Mouse (Mus musculus) intestine, embryonic 14.5 days (tissue): Measurements from ENCODE around the gene Ccdc7a. TPM values are rescaled to one million over a fixed set of nuclear protein-coding genes. Genes with fewer than 3 reads are reported as not detected.
A peak's percentile ranks its signal among the peaks of the same experiment; 100 is the strongest.

ENCODE experiments used
- ATAC-seq: fragments of 200-750 bp; cut with Nextera tagmentation; replicated peaks from 2 replicates; pipeline ENCODE4 v1.8.0; 2017; ENCODE audit warnings: low read depth, moderate number of reproducible peaks, moderate TSS enrichment, moderate library complexity; ENCODE audit not compliant: low FRiP score, low TSS enrichment
- DNase-seq: peaks from one replicate; pipeline ENCODE4 v3.0.0-alpha.2; 2018; ENCODE audit warnings: low spot score
- H3K27ac ChIP-seq: fragments of 300-500 bp; sonication (generic); 2 replicates; pipeline ENCODE4 v1.5.1; 2014; ENCODE audit warnings: low read depth, mild to moderate bottlenecking, control low read depth
- H3K27me3 ChIP-seq: fragments of 300-500 bp; sonication (generic); replicated peaks from 2 replicates; pipeline ENCODE4 v1.6.1; 2014; ENCODE audit warnings: low read length, control low read depth; ENCODE audit not compliant: control insufficient read depth, insufficient read depth
- H3K36me3 ChIP-seq: fragments of 300-500 bp; sonication (generic); 2 replicates; pipeline ENCODE4 v1.6.1; 2014; ENCODE audit warnings: low read length, control low read depth; ENCODE audit not compliant: control insufficient read depth, insufficient read depth
- H3K4me1 ChIP-seq: fragments of 300-500 bp; sonication (generic); replicated peaks from 2 replicates; pipeline ENCODE4 v1.6.1; 2014; ENCODE audit warnings: low read length, control low read depth, mixed read lengths; ENCODE audit not compliant: control insufficient read depth, insufficient read depth
- H3K4me2 ChIP-seq: fragments of 300-500 bp; sonication (generic); 2 replicates; pipeline ENCODE4 v1.6.1; 2014; ENCODE audit warnings: low read length
- H3K4me3 ChIP-seq: fragments of 300-500 bp; sonication (generic); 2 replicates; pipeline ENCODE4 v1.5.1; 2014; ENCODE audit warnings: low read depth, low read length, control low read depth, mixed read lengths
- H3K9ac ChIP-seq: fragments of 300-500 bp; sonication (generic); 2 replicates; pipeline ENCODE4 v1.6.1; 2014; ENCODE audit warnings: mild to moderate bottlenecking, low read length
- H3K9me3 ChIP-seq: fragments of 300-500 bp; sonication (generic); 2 replicates; pipeline ENCODE4 v1.6.1; 2016; ENCODE audit warnings: low read length, control low read depth; ENCODE audit not compliant: control insufficient read depth
- WGBS: fragments of 180-500 bp; shearing (Covaris S2); extraction: QIAGEN DNeasy Blood & Tissue Kit; methylation state at CpG from one replicate; pipeline ENCODE4 v1.1.7; 2014; 5-methylcytosine and 5-hydroxymethylcytosine counted together
- polyA plus RNA-seq: library from polyadenylated mRNA; unstranded; fragments of >200 nt; fragmentation: Nextera tagmentation; extraction: Ambion mirVana; gene quantifications from 2 replicates; pipeline ENCODE4 v1.2.1, GENCODE M21; 2014

Ccdc7a gene
- polyA plus RNA-seq, 1 experiment from 2014 or later, result 0.22 TPM

DNA sequence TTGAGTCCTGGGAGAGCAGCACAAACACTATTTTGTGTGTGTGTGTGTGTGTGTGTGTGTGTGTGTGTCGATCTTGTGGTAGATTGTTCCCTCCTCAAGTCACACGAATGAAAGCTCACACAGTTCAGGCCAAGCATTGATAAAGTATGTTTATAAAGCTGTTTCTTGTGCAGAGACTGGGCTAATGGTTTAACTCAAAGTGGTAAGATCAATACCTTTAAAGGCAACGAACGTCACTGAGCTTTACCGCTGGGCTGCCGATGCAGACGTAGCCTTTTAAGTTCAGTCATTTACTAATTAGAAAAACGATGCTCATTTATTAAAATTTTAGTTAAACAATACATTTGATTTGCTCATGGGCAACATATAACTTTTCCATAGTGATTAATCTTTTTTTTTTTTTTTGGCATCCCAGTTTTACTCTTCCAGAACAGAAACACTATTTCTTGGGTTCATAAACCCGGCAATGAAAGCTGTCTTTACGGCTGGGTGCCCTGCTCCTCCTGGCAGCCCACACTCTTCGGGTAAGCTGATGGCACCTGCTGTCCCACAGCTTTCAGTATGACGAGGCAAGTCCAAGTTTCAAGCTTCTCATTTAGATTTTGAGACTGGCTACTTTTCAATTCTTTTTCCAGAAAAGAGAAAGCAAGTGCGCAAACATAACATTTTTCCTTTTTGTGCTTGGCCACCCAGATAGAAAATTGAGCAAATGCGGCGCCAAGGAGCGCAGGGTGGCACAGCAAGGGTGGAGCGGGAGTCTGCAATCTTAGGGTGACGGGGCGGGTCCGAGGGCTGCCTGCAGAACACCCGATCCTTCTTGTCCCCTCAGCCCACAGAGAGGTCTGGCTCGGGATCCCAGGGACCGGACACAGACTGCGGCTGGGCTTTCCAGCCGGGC is 380.5 kb downstream of the Ccdc7a start:
- peak; percentile 56 for DNase-seq

More for the DNA sequence above, 380.5 kb downstream of the Ccdc7a start:
- peak overlapping the region; percentile 60 for H3K4me2 ChIP-seq
- peak overlapping the region; percentile 99 for H3K27ac ChIP-seq
- peaks cover 12% of the 10 kb centered on the region for H3K4me1 ChIP-seq
- H3K27me3 ChIP-seq, result no peaks in the 10 kb centered on the region
- H3K4me3 ChIP-seq, result peak overlapping the region; percentile 86
- 4% methylated on average over 25 of the region's 25 CpGs for WGBS
- no peaks in the 10 kb centered on the region for H3K9me3 ChIP-seq
- H3K36me3 ChIP-seq, result no peaks in the 10 kb centered on the region
- H3K9ac ChIP-seq, result peak overlapping the region; percentile 100
- no peak for ATAC-seq

Other genes with a start within 250 kb of the Ccdc7a start
- gene Ccdc7b, start 1.6 kb upstream of the Ccdc7a start, polyA plus RNA-seq, result not detected in 2 replicates
- gene Gm10999, start 66.1 kb upstream of the Ccdc7a start, polyA plus RNA-seq, result not detected in 2 replicates
- 19.6 and 23.6 TPM in 2 replicates for gene 2610044O15Rik8, start 168.9 kb upstream of the Ccdc7a start, polyA plus RNA-seq